Mouse (Mus musculus) heart, postnatal 14 days (tissue): ENCODE measurements around the gene Vmn2r85. TPM values are rescaled to one million over a fixed set of nuclear protein-coding genes. Genes with fewer than 3 reads are reported as not detected.

Source experiments
- total RNA-seq, 2 experiments: library from RNA; stranded (reverse); gene quantifications; 2 replicates each; pipeline ENCODE4 v1.2.3; 2021

The Vmn2r85 gene
- total RNA-seq, 2 experiments from 2014 or later: not detected

Other genes starting within 250 kb of the Vmn2r85 start
- not detected for gene Olfr826, start 245.5 kb downstream of the Vmn2r85 start, total RNA-seq
- gene Olfr827, start 215.3 kb downstream of the Vmn2r85 start, total RNA-seq: not detected
- not detected for gene Neurod4, start 149.5 kb downstream of the Vmn2r85 start, total RNA-seq
- 1 to 10 TPM in 1 of 2 experiments, under 1 TPM in 1; 0.29 to 3.8 TPM for gene Tespa1, start 106.8 kb downstream of the Vmn2r85 start, total RNA-seq
- gene Vmn2r84, start 35.4 kb downstream of the Vmn2r85 start, total RNA-seq: not detected
- gene Vmn2r86, start 26.3 kb upstream of the Vmn2r85 start, total RNA-seq: not detected
- gene Vmn2r87, start 67.7 kb upstream of the Vmn2r85 start, total RNA-seq: not detected